Mouse (Mus musculus): ENCODE data around the gene Ltbp3.

GRCm38 (mm10) chr19:5758878-5759403 is 18.2 kb downstream of the Ltbp3 start:
- no peak for TF ChIP-seq EP300 (IDR thresholded peaks at IDR 0.05)
- TF ChIP-seq CTCF (IDR thresholded peaks at IDR 0.05) = no peak

Data from lung, postnatal 0 days (tissue).